Mouse (Mus musculus) adrenal gland, postnatal 4 days (tissue): ENCODE results near the gene Atp1a3. TPM values are rescaled to one million over a fixed set of nuclear protein-coding genes. Genes with fewer than 3 reads are reported as not detected.
A peak's percentile ranks its signal among the peaks of the same experiment; 100 is the strongest.

Source experiments
- DNase-seq, 2 experiments: peaks; one replicate each; pipeline ENCODE4 v3.0.0; 2021 to 2022; ENCODE audit warnings: low spot score in 2 of 2, mixed read lengths in 2 of 2
- total RNA-seq, 2 experiments: library from RNA; stranded (reverse); gene quantifications; 2 replicates each; pipeline ENCODE4 v1.2.3; 2021

Atp1a3 gene
- total RNA-seq, 2 experiments from 2014 or later = 66.4 to 69.0 TPM

DNA sequence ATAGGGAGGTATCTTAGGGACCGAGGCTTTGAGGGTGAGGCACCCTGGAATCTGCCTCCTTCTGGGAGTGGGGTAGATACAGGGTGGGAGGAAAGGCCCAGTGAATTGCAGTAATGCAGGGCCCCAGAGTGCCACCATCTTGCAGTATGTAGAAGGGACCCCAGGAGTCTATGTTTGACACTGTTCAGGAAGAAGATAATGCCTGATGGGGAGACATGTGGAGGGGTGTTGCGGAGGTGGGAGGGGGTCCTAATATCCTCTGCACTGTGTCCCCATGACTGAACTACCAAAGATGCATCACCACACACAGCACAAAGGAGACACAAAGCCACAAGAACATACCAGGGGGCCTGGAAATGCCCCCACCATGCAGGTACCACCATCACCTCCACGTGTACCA, 413 bp upstream of the Atp1a3 start:
- no peak for DNase-seq

DNA sequence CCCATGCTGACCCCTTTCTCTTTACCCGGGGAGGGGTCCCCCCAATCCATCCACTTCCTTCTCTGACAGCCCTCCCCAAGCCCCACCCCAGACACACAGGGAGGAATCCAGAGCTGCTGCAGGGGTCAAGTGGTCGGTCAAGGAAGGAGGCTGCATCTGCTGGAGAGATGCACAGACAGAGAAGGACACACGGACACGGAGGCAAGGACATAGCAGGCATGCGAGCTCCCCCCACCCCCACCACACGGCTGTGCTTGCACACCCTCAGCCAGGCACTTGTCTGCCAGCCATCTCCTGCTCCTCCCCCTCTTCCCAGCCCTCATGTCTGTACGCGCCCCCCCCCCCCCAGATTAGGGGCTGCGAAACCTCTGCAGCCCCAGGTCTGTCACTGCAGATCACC, 952 bp downstream of the Atp1a3 start:
- DNase-seq = no peak

DNA sequence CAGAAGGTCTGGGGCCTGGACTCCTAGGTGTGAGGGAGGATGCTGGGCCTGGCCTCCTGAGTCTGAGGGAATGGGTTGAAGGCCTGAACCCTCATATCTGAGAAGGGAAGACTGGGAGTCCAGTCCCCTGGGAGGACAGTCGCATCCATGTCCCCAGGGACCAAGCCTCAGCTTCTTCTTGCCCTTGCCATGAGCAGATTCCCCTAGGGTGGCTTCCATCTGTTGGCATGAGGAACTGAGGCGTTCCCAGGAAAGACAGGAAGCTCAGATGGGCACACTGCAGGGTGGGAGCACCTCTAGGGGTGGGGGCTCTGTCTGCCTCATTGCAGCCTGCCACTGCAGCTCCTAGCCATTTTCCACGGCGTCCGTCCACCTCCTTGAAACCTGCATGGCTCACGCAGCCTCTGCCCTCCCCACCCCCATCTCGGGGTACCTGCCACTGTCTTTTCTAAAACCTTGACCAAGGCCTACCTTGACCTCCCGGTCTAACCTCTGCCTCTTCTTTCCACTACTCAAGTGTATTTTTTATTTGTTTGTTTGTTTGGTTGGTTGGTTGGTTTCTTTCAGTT, 1.9 kb downstream of the Atp1a3 start:
- DNase-seq = no peak

DNA sequence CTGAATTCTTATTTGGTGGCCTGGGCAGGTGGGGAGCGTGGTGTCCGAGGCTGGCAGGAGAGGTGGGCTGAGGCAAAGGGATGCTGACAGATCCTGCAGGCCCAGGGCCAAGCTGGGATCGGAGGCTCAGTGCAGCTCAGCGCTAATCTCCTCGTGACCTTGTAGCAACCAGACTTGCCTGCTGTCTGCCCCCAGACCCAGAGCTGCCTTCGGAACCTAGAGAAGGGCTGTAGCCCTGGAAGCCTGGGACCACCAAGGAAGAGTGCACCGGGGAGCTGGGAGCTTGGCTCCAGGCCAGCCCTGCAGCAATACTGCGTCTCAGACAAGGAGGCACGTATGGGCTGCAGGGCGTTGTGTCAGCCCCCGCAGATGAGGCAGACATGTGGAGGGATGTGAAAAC, 2.5 kb downstream of the Atp1a3 start:
- no peak for DNase-seq

DNA sequence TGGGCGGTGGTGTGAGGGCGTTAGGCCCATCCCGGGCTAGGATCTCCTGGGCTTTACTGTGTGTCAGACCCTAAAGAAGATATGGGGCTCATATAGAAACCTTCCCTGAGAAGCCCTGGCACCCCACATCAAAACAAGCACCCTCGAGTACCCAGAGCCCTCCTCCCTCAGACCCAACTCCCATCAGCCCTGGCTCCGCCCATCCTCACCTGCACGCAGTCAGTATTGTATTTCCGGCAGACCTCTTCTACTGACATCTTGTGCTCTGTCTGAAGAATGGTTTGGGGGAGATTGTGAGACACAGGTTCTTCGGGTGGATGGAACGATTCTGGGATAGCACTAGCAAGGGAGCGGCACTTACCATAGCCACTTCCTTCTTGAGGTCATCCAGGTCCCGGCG, 5.0 kb downstream of the Atp1a3 start:
- no peak for DNase-seq

DNA sequence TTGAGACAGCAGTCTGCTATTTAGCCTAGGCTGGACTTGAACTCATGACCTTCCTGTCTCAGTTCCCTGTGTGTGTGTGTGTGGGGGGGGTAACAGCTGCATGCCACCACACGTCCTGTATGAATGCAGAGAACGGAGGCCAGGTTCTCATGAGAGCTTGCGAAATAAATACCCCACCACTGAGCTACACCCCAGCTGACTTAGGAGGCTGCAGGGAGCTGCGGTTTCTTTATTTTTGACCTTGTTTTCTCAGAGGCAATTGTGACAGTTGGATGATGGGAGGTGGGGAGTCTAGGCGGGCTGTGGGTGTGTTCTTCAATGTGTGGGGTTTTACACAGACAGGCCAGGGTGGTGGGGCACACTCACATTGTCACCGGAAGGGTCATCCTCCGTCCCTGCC, 5.5 kb downstream of the Atp1a3 start:
- no peak for DNase-seq

DNA sequence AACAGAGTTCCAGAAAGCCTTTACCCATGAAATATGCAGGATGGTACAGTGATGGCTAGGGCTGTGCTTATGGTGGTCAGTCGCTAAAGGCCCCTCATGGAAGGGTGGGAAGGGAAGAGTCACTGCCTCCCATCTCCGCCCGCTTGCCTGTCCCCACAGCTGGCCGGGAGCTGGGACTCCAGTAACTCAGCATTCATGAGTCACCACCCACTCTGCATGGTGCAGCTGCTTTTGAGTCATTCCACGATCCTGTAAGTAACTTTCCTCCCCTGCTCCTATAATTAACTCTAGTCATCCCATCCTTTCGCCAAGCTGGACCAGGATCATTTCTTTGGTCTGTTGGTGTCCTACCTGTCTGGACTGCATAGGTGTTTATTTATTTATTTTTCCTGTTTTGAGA, 12.7 kb downstream of the Atp1a3 start:
- DNase-seq = no peak

DNA sequence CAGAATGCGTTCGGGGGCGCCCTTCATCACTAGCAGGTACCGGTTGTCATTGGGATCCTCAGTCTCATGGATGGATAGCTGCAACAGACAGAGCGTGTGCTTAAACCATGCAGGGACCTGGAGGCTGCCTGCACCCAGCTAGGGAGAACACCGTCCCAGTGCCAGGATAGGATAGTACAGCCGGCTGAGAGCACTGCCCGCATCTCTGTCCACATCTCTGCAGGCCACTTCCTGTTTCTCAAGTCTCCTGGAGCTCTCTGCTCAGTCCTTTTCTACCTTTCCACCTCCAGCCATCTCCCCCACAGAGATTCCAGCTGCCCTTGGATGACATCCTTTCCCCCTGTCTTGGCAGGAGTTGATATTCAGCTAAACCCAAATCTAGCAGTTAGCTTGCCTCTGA, 15.3 kb downstream of the Atp1a3 start:
- no peak for DNase-seq

DNA sequence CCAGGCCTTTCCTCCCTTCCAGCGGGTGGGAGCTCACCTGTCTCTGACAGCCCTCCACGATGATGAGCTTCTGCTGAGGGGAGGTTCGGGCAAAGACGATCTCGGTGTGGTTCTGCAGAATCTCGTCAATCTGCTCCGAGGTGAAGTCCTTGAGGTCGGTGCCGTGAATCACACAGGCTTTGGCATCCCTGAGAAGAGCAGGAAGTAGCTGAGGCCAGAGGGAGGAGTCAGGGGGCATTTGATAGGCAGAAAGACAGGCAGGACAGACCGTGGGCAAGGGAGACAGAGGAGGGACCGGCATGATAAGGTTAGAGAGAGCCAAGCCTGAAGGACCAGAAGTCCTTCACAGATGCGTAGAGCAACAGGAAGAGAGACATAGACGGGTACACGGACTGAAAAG, 17.8 kb downstream of the Atp1a3 start:
- DNase-seq = peak in 1 of 2 experiments; percentile 37

DNA sequence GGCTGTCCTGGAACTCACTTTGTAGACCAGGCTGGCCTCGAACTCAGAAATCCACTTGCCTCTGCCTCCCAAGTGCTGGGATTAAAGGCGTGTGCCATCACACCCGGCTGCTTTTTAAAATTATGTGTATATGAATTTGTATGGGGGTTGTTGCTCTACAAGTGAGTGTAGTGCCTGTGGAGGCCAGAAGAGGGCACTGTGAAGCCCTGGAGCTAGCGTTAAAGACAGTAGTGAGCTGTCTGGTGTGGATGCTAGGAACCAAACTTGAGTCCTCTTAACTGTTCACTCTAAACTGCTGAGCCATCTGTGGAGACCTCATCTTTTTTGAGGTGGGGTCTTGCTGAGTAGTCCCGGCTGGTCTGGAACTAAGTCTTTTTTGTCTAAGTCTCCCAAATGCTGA, 20.0 kb downstream of the Atp1a3 start:
- no peak for DNase-seq

DNA sequence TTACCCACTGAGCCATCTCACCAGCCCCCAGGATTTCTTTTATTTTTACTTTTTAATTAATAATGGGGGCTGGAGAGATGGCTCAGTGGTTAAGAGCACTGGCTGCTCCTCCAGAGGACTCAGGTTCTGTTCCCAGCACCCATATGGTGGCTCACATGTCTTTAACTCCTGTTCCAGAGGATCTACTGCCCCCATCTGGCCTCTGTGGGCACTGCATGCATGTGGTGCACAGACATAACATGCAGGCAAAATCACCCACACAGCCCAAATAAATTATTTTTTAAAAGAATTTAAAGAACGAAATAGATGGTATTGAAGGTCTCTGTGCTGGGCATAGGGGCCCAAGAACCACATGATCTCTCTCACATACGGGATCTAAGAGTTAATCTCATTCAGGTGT, 21.5 kb downstream of the Atp1a3 start:
- DNase-seq = no peak

DNA sequence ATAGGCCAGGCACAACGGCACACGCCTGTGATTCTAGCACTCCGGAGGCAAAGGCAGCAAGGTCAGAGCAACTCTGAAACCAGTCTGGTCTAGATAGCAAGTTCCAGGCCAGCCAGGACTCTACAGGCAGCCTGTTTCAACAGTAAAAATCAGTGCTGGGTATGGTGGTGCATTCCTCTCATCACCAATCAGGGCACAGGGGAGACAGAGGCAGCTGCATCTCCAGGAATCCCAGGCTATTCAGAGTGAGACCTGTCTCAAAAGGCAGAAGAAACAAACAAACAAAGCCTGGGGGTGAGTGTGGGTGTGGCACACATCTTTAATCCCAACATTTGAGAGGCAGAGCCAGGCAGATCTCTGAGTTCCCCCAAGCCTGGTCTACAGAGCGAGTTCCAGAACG, 22.4 kb downstream of the Atp1a3 start:
- no peak for DNase-seq

DNA sequence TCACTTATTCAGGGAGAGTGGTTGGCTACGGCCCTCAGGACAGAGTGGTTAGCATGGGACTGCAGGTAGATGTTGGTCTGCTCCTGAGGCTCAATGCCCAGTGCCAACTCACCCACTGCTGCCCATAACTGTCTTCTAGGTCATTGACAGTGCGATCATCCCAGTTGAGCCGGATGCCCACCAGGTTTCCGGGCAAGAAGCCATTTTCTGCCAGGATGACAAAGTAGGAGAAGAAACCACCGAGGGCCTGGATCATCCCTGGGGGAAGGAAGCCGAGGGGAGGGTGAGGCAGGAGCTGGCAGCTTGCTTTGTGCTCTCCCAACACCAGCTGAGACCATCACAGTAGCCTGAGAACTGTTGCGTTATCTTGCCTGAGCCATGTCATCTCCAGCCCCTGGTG, 25.3 kb downstream of the Atp1a3 start:
- DNase-seq = no peak

DNA sequence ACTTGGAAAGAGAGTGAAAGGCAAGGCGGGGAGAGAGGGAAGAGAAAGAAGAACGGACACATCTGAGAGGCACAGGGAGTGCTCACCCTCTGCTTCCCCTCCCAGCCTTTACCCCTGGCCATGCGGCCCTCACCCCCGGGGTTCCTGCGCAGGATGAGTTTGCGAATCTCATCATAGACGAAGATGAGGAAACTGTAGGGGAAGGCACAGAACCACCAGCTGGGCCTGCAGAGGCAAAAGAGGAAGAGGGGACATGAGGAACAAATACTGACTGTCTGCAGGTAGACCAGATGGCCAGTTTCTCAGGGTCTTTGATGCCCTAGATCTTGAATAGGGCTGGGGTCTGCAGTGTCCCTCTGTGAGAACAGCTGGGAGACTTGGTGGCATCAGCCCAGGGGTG, 27.0 kb downstream of the Atp1a3 start:
- no peak for DNase-seq

DNA sequence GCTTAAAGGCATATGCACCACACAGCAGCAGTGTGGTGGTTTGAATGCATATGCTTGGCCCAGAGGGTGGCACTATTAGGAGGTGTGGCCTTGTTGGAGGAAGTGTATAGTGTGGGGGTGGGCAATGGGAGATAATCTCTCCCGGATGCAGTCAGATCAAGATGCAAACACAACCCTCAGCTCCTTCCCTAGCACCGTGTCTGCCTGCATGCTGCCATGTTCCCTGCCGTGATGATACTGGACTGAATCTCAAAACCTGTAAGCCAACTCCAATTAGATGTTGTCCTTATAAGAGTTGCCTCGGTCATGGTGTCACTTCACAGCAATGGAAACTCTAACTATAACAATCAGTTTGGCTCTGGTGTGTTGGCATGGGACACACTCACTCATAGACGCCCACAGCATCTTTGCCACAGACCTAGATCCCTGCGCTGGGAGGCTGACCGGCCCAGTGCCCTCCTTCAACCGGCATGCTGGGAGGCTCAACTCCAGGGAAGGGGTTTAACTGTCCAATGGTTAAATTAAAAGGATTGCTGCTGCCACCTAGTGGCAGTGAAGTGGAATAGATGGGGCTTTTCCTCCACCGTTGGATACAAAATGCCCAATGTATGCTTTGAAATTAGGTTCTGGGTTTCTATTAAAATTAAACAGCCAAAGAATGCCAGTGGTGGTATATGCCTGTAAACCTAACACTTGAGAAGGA, 30.7 kb downstream of the Atp1a3 start:
- DNase-seq = no peak

DNA sequence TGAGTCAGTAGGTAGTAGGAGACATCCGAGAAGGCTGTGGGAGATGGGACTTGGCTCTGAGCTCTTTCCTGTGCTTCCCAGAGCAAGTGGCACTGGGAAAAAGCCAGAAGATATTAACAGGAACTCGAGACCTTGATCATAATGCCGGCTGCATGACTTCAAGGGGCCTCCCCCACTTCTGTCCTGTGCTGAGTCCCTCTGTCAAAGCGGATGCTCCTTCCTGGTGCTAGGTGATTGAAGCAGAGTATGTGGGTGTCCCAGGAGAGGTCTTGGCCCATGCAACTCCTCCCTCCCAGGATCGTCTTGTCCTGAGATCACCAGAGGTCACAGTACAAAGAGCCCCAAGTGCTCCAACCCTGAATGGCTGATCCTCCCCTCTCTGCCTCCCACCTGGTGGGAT, 31.9 kb downstream of the Atp1a3 start:
- DNase-seq = no peak

DNA sequence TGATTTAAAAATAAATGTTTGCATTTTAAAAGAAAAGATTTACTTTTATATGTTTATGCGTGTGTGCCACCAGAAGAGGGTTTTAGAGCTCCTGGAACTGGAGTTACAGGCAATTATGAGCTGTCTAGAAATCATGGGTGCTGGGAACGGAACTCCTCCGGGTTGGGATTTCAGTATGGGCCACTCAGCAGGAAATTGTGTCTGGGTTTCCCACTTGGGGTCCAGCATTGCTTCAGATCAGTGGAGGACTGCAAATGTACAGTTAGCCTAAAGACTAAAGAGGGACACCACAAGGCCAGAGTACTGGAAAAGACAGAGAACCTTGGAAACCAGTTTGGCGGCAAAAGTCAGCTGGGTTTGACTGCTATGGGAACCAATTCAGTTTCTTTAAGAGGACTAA, 32.5 kb downstream of the Atp1a3 start:
- DNase-seq = no peak

DNA sequence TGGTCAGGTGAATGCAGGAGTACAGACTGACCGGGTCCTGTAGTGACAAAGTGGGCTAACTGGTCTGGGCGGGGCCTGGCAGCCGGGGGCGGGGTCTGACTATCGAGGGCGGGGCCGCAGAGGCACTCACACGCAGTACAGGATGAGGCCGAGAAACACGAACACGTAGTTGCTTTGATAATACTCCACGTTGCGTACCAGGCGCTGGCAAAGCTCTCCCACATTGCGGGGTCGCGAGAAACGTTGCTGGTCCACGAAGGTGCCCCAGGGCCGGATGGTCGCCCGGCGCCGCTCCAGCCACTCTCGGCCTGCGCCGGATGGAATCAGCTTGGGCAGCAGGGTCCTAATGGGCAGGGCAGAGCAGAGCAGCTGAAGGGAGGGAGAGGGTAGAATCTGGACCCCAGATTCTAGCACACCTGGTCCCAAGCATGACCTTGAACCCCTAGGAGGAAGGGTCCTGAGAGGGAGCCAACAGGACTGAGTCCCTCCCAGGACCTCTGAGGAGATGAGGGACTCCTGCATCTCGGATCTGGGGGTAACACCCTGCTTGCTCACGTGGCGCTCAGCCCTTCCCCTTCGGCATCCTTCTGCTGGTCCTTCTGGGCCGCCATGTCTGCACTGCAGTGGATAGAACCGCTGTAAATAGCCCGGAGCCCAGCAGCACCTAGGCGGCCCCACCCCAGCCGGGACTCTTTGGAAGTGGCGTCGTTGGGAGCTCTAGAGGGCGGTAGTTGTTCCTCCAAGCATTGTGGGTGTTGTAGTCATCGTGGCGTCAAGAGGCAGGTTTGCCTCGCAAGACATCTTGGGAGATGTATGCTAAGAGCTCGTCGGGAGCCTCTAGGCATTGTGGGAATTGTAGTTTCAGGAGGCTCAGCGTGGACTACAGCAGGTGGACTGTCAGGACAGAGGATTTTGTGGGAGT, 33.5 kb downstream of the Atp1a3 start, which contains the start of gene Rabac1:
TSS of gene Rabac1 (minus strand) at position 783 of the 922 bp plus-strand sequence.
- DNase-seq = peak; percentile 61 to 72

DNA sequence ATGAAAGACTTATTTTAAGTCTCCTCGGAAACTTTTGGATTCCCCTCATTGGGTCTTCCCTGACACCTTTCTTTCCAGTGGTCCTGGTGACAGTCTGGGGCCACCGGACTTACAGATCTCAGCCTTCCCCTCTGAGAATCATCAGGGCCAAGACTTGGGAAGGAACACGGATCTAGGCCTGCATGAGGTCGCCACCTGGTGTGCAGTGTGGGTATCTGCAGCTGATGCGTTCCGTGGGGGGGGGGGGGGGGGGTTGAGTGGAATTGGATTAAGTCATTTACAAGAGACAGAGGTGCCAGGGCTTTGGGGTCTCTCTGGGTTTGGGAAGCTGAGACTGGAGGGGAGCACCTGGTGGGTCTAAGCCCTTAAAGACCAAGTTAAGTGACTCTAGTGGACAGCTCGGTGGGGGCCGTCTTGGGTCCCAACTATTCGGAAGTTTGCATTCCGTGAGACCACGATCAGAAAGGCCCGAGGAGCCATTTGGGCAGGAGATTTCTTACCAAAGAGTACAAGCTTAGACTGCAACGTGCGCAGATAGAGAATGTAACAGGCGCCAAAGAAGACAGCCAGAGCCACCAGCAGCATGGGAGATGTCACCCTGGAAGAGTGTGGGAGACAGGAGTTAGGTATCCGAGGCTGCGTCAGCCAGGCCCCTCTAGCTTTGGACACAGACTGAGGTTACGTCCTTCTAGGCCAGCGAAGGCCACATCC, 34.3 kb downstream of the Atp1a3 start:
- DNase-seq = no peak

DNA sequence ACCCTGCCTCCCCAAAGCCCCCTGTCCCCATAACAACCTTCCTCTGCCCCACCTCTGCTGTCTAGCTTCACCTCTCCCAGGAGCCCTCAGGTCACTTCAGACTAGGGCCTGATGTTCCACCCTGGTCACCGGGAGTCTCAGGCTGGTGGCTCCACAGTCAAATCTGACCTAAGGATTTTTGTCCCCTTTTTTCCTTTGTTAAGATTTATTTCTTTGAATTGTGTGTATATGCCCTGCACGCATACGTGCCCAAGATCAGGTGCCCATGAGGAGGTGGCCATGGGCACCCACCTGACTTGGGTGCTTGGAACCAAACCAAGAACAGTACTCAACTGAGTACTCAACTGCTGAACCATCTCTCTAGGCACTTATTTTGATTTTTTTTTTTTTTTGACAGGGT, 35.4 kb downstream of the Atp1a3 start:
- no peak for DNase-seq

DNA sequence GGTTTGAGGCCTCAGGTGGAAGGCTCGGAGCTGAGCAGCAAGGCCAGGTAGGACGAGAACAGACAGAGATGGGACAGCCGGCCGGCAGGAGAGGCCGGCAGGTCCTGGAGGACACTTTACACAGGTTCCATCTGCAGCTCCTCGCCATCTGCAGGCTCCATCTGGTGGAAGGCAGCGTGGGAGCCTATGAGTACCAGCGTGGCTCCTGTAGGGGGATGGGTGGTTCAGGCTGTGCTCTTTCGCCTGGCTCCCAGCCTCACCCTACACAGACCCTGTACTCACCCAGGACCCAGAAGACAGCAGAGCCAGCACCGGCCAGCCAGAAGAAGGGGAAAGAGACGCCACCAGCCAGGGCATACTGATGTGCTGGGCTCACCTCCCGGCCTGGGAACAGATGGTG, 36.0 kb downstream of the Atp1a3 start:
- DNase-seq = no peak

DNA sequence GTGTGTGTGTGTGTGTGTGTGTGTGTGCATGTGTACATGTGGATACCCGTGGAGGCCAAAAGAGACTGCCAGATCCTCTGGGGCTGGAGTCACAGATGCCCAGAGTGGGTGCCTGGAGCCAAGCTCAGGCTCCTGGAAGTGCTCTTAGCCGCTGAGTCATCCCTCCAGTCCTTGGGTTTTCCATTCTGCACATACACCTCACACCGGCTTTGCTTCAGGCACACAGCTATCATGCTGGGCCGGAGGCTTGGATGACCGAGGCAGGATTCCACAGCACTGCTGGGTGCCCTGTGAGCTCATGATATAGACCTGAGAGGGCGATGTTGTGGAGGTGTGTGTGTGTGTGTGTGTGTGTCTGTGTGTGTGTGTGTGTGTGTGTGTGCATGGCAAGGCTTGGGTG, 37.3 kb downstream of the Atp1a3 start:
- no peak for DNase-seq
